Comparison of ENCODE assay signal across 12 mouse cellular contexts in genomic region chr4:13144111-13144510, GRCm38 (mm10).
DNase-seq lines count a peak whose midpoint lies in the region.
"Had no signal": no experiment of that assay in that cellular context is flagged by ENCODE, and none has a peak within 500 bp of the region (broad histone marks: within the 10 kb centered on the region; RNA-seq: fewer than 3 reads in every experiment).

No protein-coding gene starts in this region.

- DNase-seq in cerebellum, postnatal 10 days = peak; percentile 74 to 75
- no peak for DNase-seq in cerebellum, adult 8-10 months
- peak; percentile 34 to 44 for DNase-seq in cerebellum, postnatal 25 days
- DNase-seq in cerebellum, adult 9-11 months = no peak
- DNase-seq in left cerebral cortex, postnatal 4 days = peak; percentile 39
- no peak for DNase-seq in left cerebral cortex, postnatal 25 days (ENCODE audit: low spot score in 2 of 2)
- DNase-seq: adrenal gland, adult 2 months; adrenal gland, postnatal 10 days; adrenal gland, postnatal 25 days; cerebellum, adult 18-20 months; cerebellum, postnatal 36 days; embryo, embryonic 11 days had no signal

- intact Hi-C loops in left cerebral cortex, postnatal 4 days (cut with DNase I) = loop anchor here (10.0 kb wide), 1 partner anchor 609 kb away; no protein-coding TSS in a partner anchor
- intact Hi-C loops in left cerebral cortex, postnatal 25 days (cut with DNase I) = loop anchor here (10.0 kb wide), 1 partner anchor 581 kb away; no protein-coding TSS in a partner anchor

Comparison
In these comparisons a context has a peak if more than half of its experiments do, and no peak if none do; other contexts are left out.
1. DNase-seq: peak in cerebellum, postnatal 10 days (2 of 2), cerebellum, postnatal 25 days (2 of 2) and left cerebral cortex, postnatal 4 days (single experiment); none in cerebellum, adult 8-10 months (single experiment), cerebellum, adult 9-11 months (single experiment) and left cerebral cortex, postnatal 25 days (0 of 2).